Mouse (Mus musculus): Measurements from ENCODE around the gene Tti1. TPM values are rescaled to one million over a fixed set of nuclear protein-coding genes. Genes with fewer than 3 reads are reported as not detected.

The Tti1 gene
- polyA plus RNA-seq, 1 experiment, result 11.3 TPM

GRCm38 (mm10) chr2:158065064-158065463 lies 36.8 kb upstream of the Tti1 start:
- Histone ChIP-seq H3K27me3 (ENCODE audit: control insufficient read depth, insufficient read depth, insufficient read length) (no peaks in the 10 kb centered on the region), H3K4me3 (no peak overlapping the region), H3K4me2 (ENCODE audit: low read depth) (no peak overlapping the region), H3K36me3 (ENCODE audit: control insufficient read depth, insufficient read depth) (peaks cover 9% of the 10 kb centered on the region), H3ac (ENCODE audit: control insufficient read depth, insufficient read length) (no peak overlapping the region), H3K79me2 (ENCODE audit: control insufficient read depth, insufficient read depth) (no peaks in the 10 kb centered on the region)
- TF ChIP-seq SRF (IDR thresholded peaks at IDR 0.05; ENCODE audit: control insufficient read depth, insufficient read length, low read depth), result no peak
- TF ChIP-seq TCF12 (IDR thresholded peaks at IDR 0.05; ENCODE audit: insufficient read depth, poor library complexity, severe bottlenecking), result no peak
- TF ChIP-seq MYOD1 (IDR thresholded peaks at IDR 0.05; ENCODE audit: control insufficient read depth in 1 of 3, insufficient read length in 2 of 3, low read depth in 2 of 3), result no peak
- no peak for TF ChIP-seq REST (IDR thresholded peaks at IDR 0.05; ENCODE audit: insufficient read depth, insufficient read length)
- TF ChIP-seq TCF3 (IDR thresholded peaks at IDR 0.05; ENCODE audit: insufficient read length, low read depth), result no peak
- no peak for TF ChIP-seq MAX (IDR thresholded peaks at IDR 0.05; ENCODE audit: low read depth)
- TF ChIP-seq MYOG (IDR thresholded peaks at IDR 0.05; ENCODE audit: control insufficient read depth in 1 of 3, insufficient read depth in 1 of 3, insufficient read length in 2 of 3, low read depth in 2 of 3), result no peak
- TF ChIP-seq CEBPB (IDR thresholded peaks at IDR 0.05; ENCODE audit: insufficient read depth, poor library complexity, severe bottlenecking), result no peak
- TF ChIP-seq POLR2A (IDR thresholded peaks at IDR 0.05; ENCODE audit: insufficient read length, low read depth), result no peak
- TF ChIP-seq USF1 (IDR thresholded peaks at IDR 0.05; ENCODE audit: low read depth), result no peak
- TF ChIP-seq POLR2AphosphoS2 (IDR thresholded peaks at IDR 0.05; ENCODE audit: insufficient read length, low read depth), result no peak
- no peak for TF ChIP-seq E2F4 (IDR thresholded peaks at IDR 0.05; ENCODE audit: insufficient read depth)

GRCm38 (mm10) chr2:158064571-158065048 lies 36.4 kb upstream of the Tti1 start:
- H3K27me3 ChIP-seq (ENCODE audit: control insufficient read depth, insufficient read depth, insufficient read length), result no peaks in the 10 kb centered on the region
- TF ChIP-seq MYOG (IDR thresholded peaks at IDR 0.05; ENCODE audit: control insufficient read depth in 1 of 3, insufficient read depth in 1 of 3, insufficient read length in 2 of 3, low read depth in 2 of 3), result peak in 1 of 3 experiments; percentile 26
- no peak for TF ChIP-seq USF1 (IDR thresholded peaks at IDR 0.05; ENCODE audit: low read depth)
- TF ChIP-seq TCF12 (IDR thresholded peaks at IDR 0.05; ENCODE audit: insufficient read depth, poor library complexity, severe bottlenecking), result peak; percentile 36
- peak in 1 of 3 experiments; percentile 43 for TF ChIP-seq MYOD1 (IDR thresholded peaks at IDR 0.05; ENCODE audit: control insufficient read depth in 1 of 3, insufficient read length in 2 of 3, low read depth in 2 of 3)
- H3K36me3 ChIP-seq (ENCODE audit: control insufficient read depth, insufficient read depth), result peaks cover 9% of the 10 kb centered on the region
- H3K4me2 ChIP-seq (ENCODE audit: low read depth), result no peak overlapping the region
- H3K79me2 ChIP-seq (ENCODE audit: control insufficient read depth, insufficient read depth), result no peaks in the 10 kb centered on the region
- no peak overlapping the region for H3ac ChIP-seq (ENCODE audit: control insufficient read depth, insufficient read length)
- H3K4me3 ChIP-seq, result no peak overlapping the region

- H3K27me3 ChIP-seq (ENCODE audit: control insufficient read depth, insufficient read depth, insufficient read length), result no peaks in the 10 kb centered on the region
- no peak overlapping the region for H3ac ChIP-seq (ENCODE audit: control insufficient read depth, insufficient read length)
- peaks cover 10% of the 10 kb centered on the region for H3K36me3 ChIP-seq (ENCODE audit: control insufficient read depth, insufficient read depth)
- no peaks in the 10 kb centered on the region for H3K79me2 ChIP-seq (ENCODE audit: control insufficient read depth, insufficient read depth)
- TF ChIP-seq SRF (IDR thresholded peaks at IDR 0.05; ENCODE audit: control insufficient read depth, insufficient read length, low read depth) (no peak), POLR2AphosphoS2 (IDR thresholded peaks at IDR 0.05; ENCODE audit: insufficient read length, low read depth) (no peak), MYOD1 (IDR thresholded peaks at IDR 0.05; ENCODE audit: control insufficient read depth in 1 of 3, insufficient read length in 2 of 3, low read depth in 2 of 3) (no peak), REST (IDR thresholded peaks at IDR 0.05; ENCODE audit: insufficient read depth, insufficient read length) (no peak), TCF3 (IDR thresholded peaks at IDR 0.05; ENCODE audit: insufficient read length, low read depth) (no peak), POLR2A (IDR thresholded peaks at IDR 0.05; ENCODE audit: insufficient read length, low read depth) (no peak), TCF12 (IDR thresholded peaks at IDR 0.05; ENCODE audit: insufficient read depth, poor library complexity, severe bottlenecking) (no peak)
- H3K4me3 ChIP-seq, result no peak overlapping the region
- H3K4me2 ChIP-seq (ENCODE audit: low read depth), result no peak overlapping the region
Observed at GRCm38 (mm10) chr2:158063036-158063435, 34.8 kb upstream of the Tti1 start.

- Histone ChIP-seq H3ac (ENCODE audit: control insufficient read depth, insufficient read length) (no peak overlapping the region), H3K4me3 (no peak overlapping the region), H3K79me2 (ENCODE audit: control insufficient read depth, insufficient read depth) (no peaks in the 10 kb centered on the region), H3K36me3 (ENCODE audit: control insufficient read depth, insufficient read depth) (peaks cover 22% of the 10 kb centered on the region), H3K27me3 (ENCODE audit: control insufficient read depth, insufficient read depth, insufficient read length) (no peaks in the 10 kb centered on the region), H3K4me2 (ENCODE audit: low read depth) (peak overlapping the region; percentile 57)
- no peak for TF ChIP-seq TCF12 (IDR thresholded peaks at IDR 0.05; ENCODE audit: insufficient read depth, poor library complexity, severe bottlenecking)
- no peak for TF ChIP-seq POLR2A (IDR thresholded peaks at IDR 0.05; ENCODE audit: insufficient read length, low read depth)
- no peak for TF ChIP-seq E2F4 (IDR thresholded peaks at IDR 0.05; ENCODE audit: insufficient read depth)
- peak; percentile 56 for TF ChIP-seq TCF3 (IDR thresholded peaks at IDR 0.05; ENCODE audit: insufficient read length, low read depth)
- peak; percentile 78 to 90 (median 88) for TF ChIP-seq MYOD1 (IDR thresholded peaks at IDR 0.05; ENCODE audit: control insufficient read depth in 1 of 3, insufficient read length in 2 of 3, low read depth in 2 of 3)
- no peak for TF ChIP-seq CEBPB (IDR thresholded peaks at IDR 0.05; ENCODE audit: insufficient read depth, poor library complexity, severe bottlenecking)
- no peak for TF ChIP-seq REST (IDR thresholded peaks at IDR 0.05; ENCODE audit: insufficient read depth, insufficient read length)
- no peak for TF ChIP-seq SRF (IDR thresholded peaks at IDR 0.05; ENCODE audit: control insufficient read depth, insufficient read length, low read depth)
- no peak for TF ChIP-seq POLR2AphosphoS2 (IDR thresholded peaks at IDR 0.05; ENCODE audit: insufficient read length, low read depth)
- TF ChIP-seq USF1 (IDR thresholded peaks at IDR 0.05; ENCODE audit: low read depth), result peak; percentile 27
- TF ChIP-seq MAX (IDR thresholded peaks at IDR 0.05; ENCODE audit: low read depth), result no peak
- TF ChIP-seq MYOG (IDR thresholded peaks at IDR 0.05; ENCODE audit: control insufficient read depth in 1 of 3, insufficient read depth in 1 of 3, insufficient read length in 2 of 3, low read depth in 2 of 3), result peak; percentile 29 to 74 (median 46)
Observed at GRCm38 (mm10) chr2:158059666-158060105, 31.5 kb upstream of the Tti1 start.

GRCm38 (mm10) chr2:158058534-158058933 lies 30.3 kb upstream of the Tti1 start:
- H3K36me3 ChIP-seq (ENCODE audit: control insufficient read depth, insufficient read depth), result peaks cover 25% of the 10 kb centered on the region
- peak overlapping the region; percentile 57 for H3K4me2 ChIP-seq (ENCODE audit: low read depth)
- no peak overlapping the region for H3ac ChIP-seq (ENCODE audit: control insufficient read depth, insufficient read length)
- no peak overlapping the region for H3K4me3 ChIP-seq
- H3K27me3 ChIP-seq (ENCODE audit: control insufficient read depth, insufficient read depth, insufficient read length), result no peaks in the 10 kb centered on the region
- no peaks in the 10 kb centered on the region for H3K79me2 ChIP-seq (ENCODE audit: control insufficient read depth, insufficient read depth)
- TF ChIP-seq SRF (IDR thresholded peaks at IDR 0.05; ENCODE audit: control insufficient read depth, insufficient read length, low read depth), result no peak
- no peak for TF ChIP-seq POLR2AphosphoS2 (IDR thresholded peaks at IDR 0.05; ENCODE audit: insufficient read length, low read depth)
- no peak for TF ChIP-seq TCF3 (IDR thresholded peaks at IDR 0.05; ENCODE audit: insufficient read length, low read depth)
- TF ChIP-seq TCF12 (IDR thresholded peaks at IDR 0.05; ENCODE audit: insufficient read depth, poor library complexity, severe bottlenecking), result no peak
- no peak for TF ChIP-seq REST (IDR thresholded peaks at IDR 0.05; ENCODE audit: insufficient read depth, insufficient read length)
- no peak for TF ChIP-seq CEBPB (IDR thresholded peaks at IDR 0.05; ENCODE audit: insufficient read depth, poor library complexity, severe bottlenecking)
- no peak for TF ChIP-seq MYOG (IDR thresholded peaks at IDR 0.05; ENCODE audit: control insufficient read depth in 1 of 3, insufficient read depth in 1 of 3, insufficient read length in 2 of 3, low read depth in 2 of 3)
- TF ChIP-seq MAX (IDR thresholded peaks at IDR 0.05; ENCODE audit: low read depth), result no peak
- TF ChIP-seq MYOD1 (IDR thresholded peaks at IDR 0.05; ENCODE audit: control insufficient read depth in 1 of 3, insufficient read length in 2 of 3, low read depth in 2 of 3), result no peak
- no peak for TF ChIP-seq E2F4 (IDR thresholded peaks at IDR 0.05; ENCODE audit: insufficient read depth)
- TF ChIP-seq USF1 (IDR thresholded peaks at IDR 0.05; ENCODE audit: low read depth), result no peak
- TF ChIP-seq POLR2A (IDR thresholded peaks at IDR 0.05; ENCODE audit: insufficient read length, low read depth), result no peak

Measured in myocyte (in vitro differentiated cells).